Mouse (Mus musculus) small intestine, adult 2 months (tissue): Measurements from ENCODE around the gene Nr4a2. TPM values are rescaled to one million over a fixed set of nuclear protein-coding genes. Genes with fewer than 3 reads are reported as not detected.
A peak's percentile ranks its signal among the peaks of the same experiment; 100 is the strongest.

Source experiments
- H3K27ac ChIP-seq: fragments of 200-500 bp; 2 replicates; pipeline ENCODE4 v1.5.1; 2012; ENCODE audit warnings: low read depth, low read length, control low read depth, inconsistent platforms; ENCODE audit not compliant: insufficient read depth
- H3K27me3 ChIP-seq: fragments of 200-500 bp; 2 replicates; pipeline ENCODE4 v1.6.1; 2012; ENCODE audit warnings: mild to moderate bottlenecking, moderate library complexity, low read length, inconsistent platforms; ENCODE audit not compliant: control insufficient read depth, insufficient read depth
- H3K36me3 ChIP-seq: fragments of 200-500 bp; 2 replicates; pipeline ENCODE4 v1.6.1; 2012; ENCODE audit warnings: mild to moderate bottlenecking, low read length, control low read depth, inconsistent platforms; ENCODE audit not compliant: control insufficient read depth, insufficient read depth
- H3K4me1 ChIP-seq: fragments of 200-500 bp; 2 replicates; pipeline ENCODE4 v1.6.1; 2012; ENCODE audit warnings: low read length, inconsistent platforms, mixed read lengths; ENCODE audit not compliant: control insufficient read depth, insufficient read depth, insufficient read length
- H3K4me3 ChIP-seq: fragments of 200-500 bp; 2 replicates; pipeline ENCODE4 v1.5.1; 2012; ENCODE audit warnings: low read depth, mild to moderate bottlenecking, control low read depth, inconsistent platforms, low read length, moderate library complexity
- CTCF ChIP-seq: fragments of 200-500 bp; IDR thresholded peaks from 2 replicates; pipeline ENCODE4 v1.5.1; 2012; ENCODE audit warnings: low read depth, mild to moderate bottlenecking, control low read depth, inconsistent platforms, low read length, moderate library complexity, mixed read lengths; ENCODE audit not compliant: insufficient replicate concordance, insufficient read length; ENCODE audit errors: extremely low read depth
- POLR2A ChIP-seq: fragments of 200-500 bp; IDR thresholded peaks from 2 replicates; pipeline ENCODE4 v1.6.1; 2012; ENCODE audit warnings: low read depth, mild to moderate bottlenecking, control low read depth, inconsistent platforms, low read length, moderate library complexity
- WGBS: fragments of 180-500 bp; shearing (Covaris S2); methylation state at CpG from one replicate; pipeline ENCODE4 v1.1.7; 2018; 5-methylcytosine and 5-hydroxymethylcytosine counted together
- polyA plus RNA-seq: library from polyadenylated mRNA; depleted of rRNA; stranded (reverse); fragments of >200 nt; gene quantifications from 2 replicates; pipeline ENCODE4 v1.2.3, GENCODE M21; 2012

Nr4a2 gene
- polyA plus RNA-seq, 1 experiment: 2.0 TPM

DNA sequence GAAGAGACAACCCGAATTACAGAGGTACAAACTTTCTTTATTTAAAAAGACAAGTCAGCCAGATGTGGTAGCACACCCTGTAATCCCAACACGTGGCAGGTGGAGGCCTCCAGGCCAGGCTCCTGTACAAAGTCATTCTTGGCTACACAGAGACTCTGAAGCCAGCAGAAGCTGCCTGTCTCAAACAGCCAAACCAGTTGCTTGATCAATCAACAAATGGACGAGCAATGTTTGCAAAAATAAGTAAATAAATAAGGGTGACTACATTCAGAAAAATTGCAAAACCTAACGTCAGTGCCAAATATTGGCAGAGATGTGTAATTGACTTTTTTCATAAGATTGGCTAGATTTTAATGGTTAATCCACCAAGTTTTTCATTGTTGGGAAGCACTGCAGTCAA lies 3.7 kb upstream of the Nr4a2 start:
- 61% methylated on average over 4 of the region's 4 CpGs for WGBS
- Histone ChIP-seq H3K27ac (no peak overlapping the region), H3K27me3 (no peaks in the 10 kb centered on the region), H3K4me1 (no peaks in the 10 kb centered on the region), H3K36me3 (no peaks in the 10 kb centered on the region), H3K4me3 (no peak overlapping the region)
- TF ChIP-seq POLR2A: no peak
- TF ChIP-seq CTCF: no peak

DNA sequence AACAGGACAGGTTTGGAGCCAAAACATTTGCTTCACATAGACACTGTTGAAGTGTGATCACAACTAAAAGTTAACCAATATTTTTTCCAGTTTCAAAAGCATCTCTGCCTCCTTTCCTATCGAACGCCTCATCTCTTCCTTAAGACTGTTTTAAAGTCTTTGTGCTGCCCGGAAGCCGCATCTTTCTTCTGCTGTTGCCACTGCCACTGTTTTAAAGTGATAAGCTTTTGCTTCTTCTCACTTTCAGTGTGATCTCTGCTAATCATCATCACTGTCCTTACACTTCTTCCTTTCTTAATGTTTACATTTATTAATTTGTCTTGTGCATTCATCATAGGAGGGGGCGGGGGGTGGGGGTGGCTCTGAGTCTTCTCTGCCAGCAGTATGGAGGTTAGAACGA lies 2.1 kb upstream of the Nr4a2 start:
- no peak overlapping the region for H3K27ac ChIP-seq
- 77% methylated on average over 6 of the region's 6 CpGs for WGBS

DNA sequence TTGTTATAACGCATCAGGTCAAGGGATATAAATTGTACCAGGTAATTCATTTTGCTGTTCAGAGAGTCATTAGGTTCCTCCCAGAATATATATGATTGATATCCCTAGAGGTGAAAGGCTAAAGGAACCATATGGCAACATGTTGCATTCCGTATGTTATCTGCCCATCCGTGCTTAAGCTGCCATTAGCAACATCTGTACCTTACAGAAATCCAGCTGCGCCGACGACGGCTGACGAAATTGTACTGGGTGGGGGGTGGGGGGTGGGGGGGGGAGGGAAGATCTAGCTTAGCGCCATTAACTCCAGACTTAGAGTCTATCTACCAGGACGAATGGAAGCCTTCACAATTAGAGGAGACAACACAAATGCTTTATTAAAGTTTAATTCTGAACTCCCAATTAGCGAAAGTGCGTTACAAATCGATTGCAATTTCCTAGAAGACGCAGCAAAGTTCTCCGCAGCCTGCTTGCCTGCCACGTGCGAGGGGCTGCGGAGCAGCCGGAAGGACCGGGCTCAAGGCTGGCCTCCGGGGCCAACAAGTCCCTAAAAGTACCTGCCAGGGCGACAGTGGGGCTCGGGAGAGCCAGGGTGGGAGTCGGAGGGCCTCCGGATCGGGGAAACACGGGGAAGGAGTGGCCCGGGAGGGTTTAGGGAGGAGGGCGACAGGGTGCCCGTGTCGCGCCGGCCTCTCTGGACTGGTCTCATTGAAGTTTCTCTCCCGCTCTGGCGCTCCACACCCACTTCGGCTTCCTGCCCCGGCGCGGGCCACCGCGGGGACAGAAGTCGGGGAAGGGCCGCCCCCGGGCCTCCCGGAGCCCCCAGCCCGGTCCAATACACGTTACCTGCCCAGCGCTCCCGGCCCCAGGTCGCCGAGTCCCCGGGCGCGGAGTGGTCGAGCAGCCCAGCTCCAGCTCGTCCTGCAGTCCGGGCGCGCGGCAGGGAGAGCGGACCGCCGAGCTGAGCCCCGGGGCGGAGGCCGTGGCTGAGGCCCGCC lies 520 bp downstream of the Nr4a2 start:
- H3K27ac ChIP-seq: peak overlapping the region; percentile 50
- WGBS: 1% methylated on average over 67 of the region's 67 CpGs

More for the DNA sequence above, 2.1 kb upstream of the Nr4a2 start:
- H3K36me3 ChIP-seq: no peaks in the 10 kb centered on the region
- TF ChIP-seq CTCF (no peak), POLR2A (no peak)
- no peaks in the 10 kb centered on the region for H3K4me1 ChIP-seq
- H3K4me3 ChIP-seq: no peak overlapping the region
- H3K27me3 ChIP-seq: no peaks in the 10 kb centered on the region

DNA sequence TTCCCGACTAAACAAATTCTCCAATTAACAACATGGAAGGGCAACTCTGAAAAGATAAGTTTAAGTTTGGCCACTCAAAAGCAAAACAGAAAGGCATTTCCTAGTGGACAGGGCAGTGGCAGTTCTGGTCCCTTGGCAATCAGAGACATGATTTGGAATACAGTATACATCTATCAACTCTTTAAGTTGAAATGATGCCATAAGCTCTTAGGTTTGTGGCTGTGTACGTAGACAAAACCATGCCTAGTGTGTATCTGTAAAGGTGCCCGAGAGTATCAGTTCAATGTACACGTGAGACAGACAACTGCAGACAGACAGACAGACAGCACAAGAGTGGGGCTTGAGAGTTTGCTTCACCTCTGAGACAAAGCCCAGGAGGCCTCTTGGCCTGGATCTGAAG lies 2.7 kb downstream of the Nr4a2 start:
- Histone ChIP-seq H3K4me3 (no peak overlapping the region), H3K27me3 (no peaks in the 10 kb centered on the region), H3K4me1 (no peaks in the 10 kb centered on the region), H3K36me3 (no peaks in the 10 kb centered on the region), H3K27ac (no peak overlapping the region)
- TF ChIP-seq CTCF (no peak), POLR2A (no peak)
- WGBS: 80% methylated on average over 4 of the region's 4 CpGs

More for the DNA sequence above, 520 bp downstream of the Nr4a2 start:
- peak overlapping the region; percentile 88 for H3K4me3 ChIP-seq
- no peak for TF ChIP-seq CTCF
- TF ChIP-seq POLR2A: 0 out of 2 replicates have a peak, but pooled peaks have one; percentile 26
- no peaks in the 10 kb centered on the region for H3K36me3 ChIP-seq
- no peaks in the 10 kb centered on the region for H3K4me1 ChIP-seq
- H3K27me3 ChIP-seq: no peaks in the 10 kb centered on the region

DNA sequence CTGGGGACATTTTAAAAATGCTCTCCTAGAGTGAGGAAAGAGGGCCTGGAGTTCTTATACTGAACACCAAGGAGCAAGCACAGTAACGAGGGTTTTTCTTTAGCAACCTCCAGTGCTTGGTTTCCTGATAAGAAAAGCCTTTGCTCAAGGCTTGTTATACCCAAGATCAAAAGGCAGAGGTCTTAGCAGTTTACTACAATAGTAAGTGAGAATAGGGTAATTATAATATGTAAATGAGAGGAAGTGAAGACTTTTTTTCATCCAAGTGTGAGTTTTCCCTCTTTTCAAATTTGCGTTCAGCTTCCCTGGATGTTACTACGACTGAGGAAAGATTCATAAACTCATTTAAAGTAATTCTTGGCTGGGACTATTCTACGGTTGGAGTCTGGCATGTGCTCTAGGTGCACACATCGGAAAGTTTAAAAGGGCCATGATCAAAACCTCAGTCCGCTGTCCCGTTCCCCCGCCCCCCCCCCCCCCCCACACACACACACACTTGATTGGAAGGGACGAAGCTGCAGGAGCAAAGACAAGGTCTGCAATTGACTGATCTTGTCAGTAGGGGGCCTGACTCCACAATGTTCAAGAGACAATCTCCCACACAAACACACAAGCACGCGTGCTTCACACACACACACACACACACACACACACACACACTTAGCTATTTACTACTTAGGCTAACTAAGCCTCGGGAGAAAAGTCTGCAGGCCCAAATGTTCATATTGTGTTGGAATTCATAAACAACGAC lies 6.4 kb downstream of the Nr4a2 start:
- no peak for TF ChIP-seq POLR2A
- TF ChIP-seq CTCF: peak; percentile 50; the same call in 1 of the 2 replicates
- H3K27me3 ChIP-seq: no peaks in the 10 kb centered on the region
- peak overlapping the region; percentile 71 for H3K27ac ChIP-seq
- peaks cover 2% of the 10 kb centered on the region; the same call in 1 of the 2 replicates for H3K4me1 ChIP-seq
- no peak overlapping the region; the same call in 1 of the 2 replicates for H3K4me3 ChIP-seq
- under 1% methylated on average over 13 of the region's 13 CpGs for WGBS
- H3K36me3 ChIP-seq: no peaks in the 10 kb centered on the region

DNA sequence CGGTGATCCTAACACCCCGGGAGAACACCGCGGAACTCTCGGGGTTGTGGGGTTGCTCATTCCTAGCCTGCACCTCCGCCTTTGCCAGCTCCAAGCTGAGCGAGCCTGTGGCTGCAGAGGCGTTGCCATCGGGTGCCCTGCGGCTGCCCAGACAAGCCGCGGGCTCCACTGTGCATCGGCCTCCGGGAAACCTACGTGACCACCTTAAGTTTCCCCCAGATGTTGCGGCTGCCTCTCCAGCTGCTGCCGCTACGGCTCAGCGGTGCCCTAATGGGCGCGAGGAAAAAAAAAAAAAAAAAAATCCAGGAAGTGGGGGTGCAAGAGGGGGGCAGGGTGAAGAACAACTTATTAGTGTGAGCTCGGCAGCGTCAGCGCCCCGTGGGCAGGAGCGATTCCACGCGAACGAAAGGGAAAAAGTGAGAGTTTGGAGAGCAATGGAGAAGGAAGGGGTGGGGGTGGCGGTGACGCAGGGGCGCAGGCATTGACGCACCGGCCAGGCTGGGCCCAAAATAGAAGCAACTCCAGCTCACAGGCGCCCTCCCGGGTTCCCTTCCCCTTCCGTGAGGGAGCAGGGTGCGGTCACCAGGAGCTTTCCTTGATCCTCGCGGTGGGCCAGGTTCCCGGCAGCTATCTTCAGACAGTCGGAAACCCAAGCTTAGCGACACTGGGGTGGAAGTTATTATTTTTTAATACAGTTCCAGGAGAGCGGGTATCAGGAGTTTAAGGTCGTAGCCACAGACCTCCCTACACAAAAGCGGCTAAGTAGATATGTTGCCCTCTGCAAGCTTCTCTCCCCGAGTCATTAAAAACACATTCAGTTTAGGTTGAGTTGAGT lies 7.2 kb downstream of the Nr4a2 start:
- Histone ChIP-seq H3K27me3 (no peaks in the 10 kb centered on the region), H3K27ac (peak overlapping the region; percentile 71), H3K4me1 (peaks cover 2% of the 10 kb centered on the region; the same call in 1 of the 2 replicates), H3K36me3 (no peaks in the 10 kb centered on the region), H3K4me3 (peak overlapping the region; percentile 80)
- TF ChIP-seq CTCF (0 out of 2 replicates have a peak, but pooled peaks have one; percentile 5), POLR2A (peak; percentile 56; the same call in 1 of the 2 replicates)
- under 1% methylated on average over 47 of the region's 47 CpGs for WGBS
